Mouse (Mus musculus) megakaryocyte, embryonic 14.5 days (primary cell): ENCODE measurements at regions not wholly inside any gene's neighbourhood (a gene's known extent, or its start where the extent isn't known, plus 50 kb on each side); places are given as distances from the start of the nearest gene placed in this dataset.

Experiments used
- FLI1 ChIP-seq: IDR thresholded peaks from 2 replicates; pipeline ENCODE4 v1.6.1; 2012; ENCODE audit warnings: low read length, inconsistent platforms, mixed read lengths
- GATA1 ChIP-seq: IDR thresholded peaks from 3 replicates; pipeline ENCODE4 v1.6.1; 2012; ENCODE audit warnings: mixed read lengths, low read length, inconsistent platforms, borderline replicate concordance

- TF ChIP-seq GATA1 (no peak), FLI1 (no peak)
Observed at GRCm38 (mm10) chr2:46443686-46444180, 1326.5 kb upstream of the Zeb2 start.
